Mouse (Mus musculus): Measurements from ENCODE around the gene Saa3. TPM values are rescaled to one million over a fixed set of nuclear protein-coding genes. Genes with fewer than 3 reads are reported as not detected.
A peak's percentile ranks its signal among the peaks of the same experiment; 100 is the strongest.

Saa3 gene
- polyA plus RNA-seq, 1 experiment from 2014 or later = 0.88 TPM

- WGBS = 75% methylated on average over 4 of the region's 4 CpGs
- Histone ChIP-seq H3K27me3 (replicated peaks) (no peaks in the 10 kb centered on the region), H3K4me3 (replicated peaks) (no peak within 1 kb of the TSS), H3K9me3 (no peaks in the 10 kb centered on the region), H3K9ac (no peak within 1 kb of the TSS), H3K4me2 (replicated peaks) (no peak within 1 kb of the TSS), H3K4me1 (replicated peaks) (no peaks in the 10 kb centered on the region), H3K36me3 (no peaks in the 10 kb centered on the region), H3K27ac (no peak within 1 kb of the TSS)
- no peak for ATAC-seq
Measured at GRCm38 (mm10) chr7:46732458-46732857, 17.0 kb upstream of the Saa3 start, which contains the start of gene Saa4. Gene Saa4, minus strand, starts transcription at chr7:46732603.

- Histone ChIP-seq H3K27ac (no peak overlapping the region), H3K4me2 (replicated peaks) (no peak overlapping the region), H3K9ac (no peak overlapping the region), H3K9me3 (no peaks in the 10 kb centered on the region), H3K4me3 (replicated peaks) (no peak overlapping the region), H3K27me3 (replicated peaks) (no peaks in the 10 kb centered on the region), H3K36me3 (no peaks in the 10 kb centered on the region), H3K4me1 (replicated peaks) (no peaks in the 10 kb centered on the region)
- 88% methylated on average over 1 of the region's 1 CpGs for WGBS
- ATAC-seq = no peak
Measured at GRCm38 (mm10) chr7:46727584-46727983, 12.1 kb upstream of the Saa3 start.

DNA sequence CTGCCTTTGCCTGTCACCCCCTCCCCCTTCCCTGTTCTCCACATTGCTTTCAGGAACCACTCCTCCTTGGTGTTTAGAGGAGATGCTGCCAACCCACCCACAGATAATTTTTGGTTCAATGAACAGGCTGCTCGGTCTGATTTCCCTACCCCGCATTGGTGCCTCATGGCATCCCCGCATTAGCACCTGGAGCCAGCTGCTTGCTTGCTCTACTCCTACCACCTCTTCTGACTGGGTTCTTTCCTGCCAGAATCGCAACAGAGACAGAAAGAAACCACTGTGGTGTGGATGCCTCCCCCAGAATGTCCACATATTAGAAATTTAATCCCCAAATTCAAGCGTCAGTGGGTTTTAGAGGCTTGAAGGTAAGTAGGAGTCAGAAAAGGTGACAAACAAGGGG lies 8.9 kb upstream of the Saa3 start:
- Histone ChIP-seq H3K4me2 (replicated peaks) (no peak overlapping the region), H3K9ac (no peak overlapping the region), H3K27me3 (replicated peaks) (no peaks in the 10 kb centered on the region), H3K27ac (no peak overlapping the region), H3K4me3 (replicated peaks) (no peak overlapping the region), H3K9me3 (no peaks in the 10 kb centered on the region), H3K36me3 (no peaks in the 10 kb centered on the region), H3K4me1 (replicated peaks) (no peaks in the 10 kb centered on the region)
- ATAC-seq = no peak
- WGBS = 83% methylated on average over 5 of the region's 5 CpGs

GRCm38 (mm10) chr7:46723849-46724248 lies 8.3 kb upstream of the Saa3 start:
- Histone ChIP-seq H3K36me3 (no peaks in the 10 kb centered on the region), H3K27ac (no peak overlapping the region)

GRCm38 (mm10) chr7:46723354-46723753 lies 7.9 kb upstream of the Saa3 start:
- 92% methylated on average over 6 of the region's 6 CpGs for WGBS
- Histone ChIP-seq H3K27me3 (replicated peaks) (no peaks in the 10 kb centered on the region), H3K27ac (no peak overlapping the region), H3K4me1 (replicated peaks) (no peaks in the 10 kb centered on the region), H3K9me3 (no peaks in the 10 kb centered on the region), H3K4me3 (replicated peaks) (no peak overlapping the region), H3K4me2 (replicated peaks) (no peak overlapping the region), H3K9ac (no peak overlapping the region), H3K36me3 (no peaks in the 10 kb centered on the region)
- ATAC-seq = peak; percentile 64; the same call in 1 of the 2 replicates

More at GRCm38 (mm10) chr7:46723849-46724248, 8.3 kb upstream of the Saa3 start:
- peak; percentile 81 for ATAC-seq
- WGBS = 68% methylated on average over 3 of the region's 3 CpGs
- Histone ChIP-seq H3K4me3 (replicated peaks) (no peak overlapping the region), H3K27me3 (replicated peaks) (no peaks in the 10 kb centered on the region), H3K4me1 (replicated peaks) (no peaks in the 10 kb centered on the region), H3K9ac (no peak overlapping the region), H3K9me3 (no peaks in the 10 kb centered on the region), H3K4me2 (replicated peaks) (no peak overlapping the region)

- no peaks in the 10 kb centered on the region for H3K27me3 ChIP-seq (replicated peaks)
- no peak overlapping the region for H3K9ac ChIP-seq
- H3K27ac ChIP-seq = no peak overlapping the region
- H3K4me3 ChIP-seq (replicated peaks) = no peak overlapping the region
- no peaks in the 10 kb centered on the region for H3K36me3 ChIP-seq
- no peaks in the 10 kb centered on the region for H3K9me3 ChIP-seq
- no peak for ATAC-seq
- H3K4me2 ChIP-seq (replicated peaks) = no peak overlapping the region
- H3K4me1 ChIP-seq (replicated peaks) = no peaks in the 10 kb centered on the region
- WGBS = 80% methylated on average over 9 of the region's 9 CpGs
Measured at GRCm38 (mm10) chr7:46720460-46720859, 5.0 kb upstream of the Saa3 start.

- no peak overlapping the region for H3K27ac ChIP-seq
- 55% methylated on average over 7 of the region's 7 CpGs for WGBS
- no peaks in the 10 kb centered on the region for H3K27me3 ChIP-seq (replicated peaks)
- no peaks in the 10 kb centered on the region for H3K9me3 ChIP-seq
- H3K36me3 ChIP-seq = no peaks in the 10 kb centered on the region
- ATAC-seq = peak; percentile 44
- no peak overlapping the region for H3K4me3 ChIP-seq (replicated peaks)
- no peak overlapping the region for H3K9ac ChIP-seq
- no peaks in the 10 kb centered on the region for H3K4me1 ChIP-seq (replicated peaks)
- no peak overlapping the region for H3K4me2 ChIP-seq (replicated peaks)
Measured at GRCm38 (mm10) chr7:46719526-46719925, 4.0 kb upstream of the Saa3 start.

DNA sequence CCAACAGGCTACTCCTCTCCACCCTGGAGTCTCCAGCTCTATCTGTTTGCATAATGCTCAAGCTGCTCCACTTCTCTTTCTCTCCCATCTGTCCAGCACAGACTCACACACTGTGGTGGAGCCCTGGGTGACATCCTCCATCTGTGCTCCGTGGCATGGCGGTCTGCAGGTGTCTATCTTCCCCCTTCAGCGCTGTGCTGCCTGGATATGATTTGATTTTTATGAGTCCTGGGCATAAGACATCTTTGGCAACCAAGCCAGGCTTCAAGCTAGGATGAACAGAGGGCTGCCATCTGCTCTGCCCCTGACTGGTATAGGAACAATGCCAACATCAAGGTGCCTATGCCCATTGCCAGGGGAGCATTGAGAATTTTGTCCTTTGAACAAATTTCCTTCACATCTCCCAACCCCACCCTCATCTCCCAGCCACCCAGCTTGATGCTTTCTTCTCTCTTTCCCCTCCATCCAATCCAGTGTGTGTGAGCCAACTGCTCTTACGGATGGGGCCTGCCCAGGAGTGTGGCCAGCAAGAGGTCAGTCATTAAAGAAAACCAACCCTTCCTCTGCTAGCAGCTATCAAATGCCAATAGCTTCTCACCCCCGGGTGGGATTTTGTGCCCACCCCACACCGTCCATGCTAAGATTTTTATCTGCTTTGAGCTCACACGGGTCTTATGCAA lies 3.2 kb upstream of the Saa3 start:
- H3K4me2 ChIP-seq (replicated peaks) = no peak overlapping the region
- no peaks in the 10 kb centered on the region for H3K27me3 ChIP-seq (replicated peaks)
- WGBS = 83% methylated on average over 7 of the region's 7 CpGs
- H3K9ac ChIP-seq = no peak overlapping the region
- no peak for ATAC-seq
- no peaks in the 10 kb centered on the region for H3K36me3 ChIP-seq
- H3K4me1 ChIP-seq (replicated peaks) = no peaks in the 10 kb centered on the region
- no peaks in the 10 kb centered on the region for H3K9me3 ChIP-seq
- H3K4me3 ChIP-seq (replicated peaks) = no peak overlapping the region
- H3K27ac ChIP-seq = no peak overlapping the region

- Histone ChIP-seq H3K9ac (no peak overlapping the region), H3K27me3 (replicated peaks) (no peaks in the 10 kb centered on the region), H3K4me2 (replicated peaks) (no peak overlapping the region), H3K4me1 (replicated peaks) (no peaks in the 10 kb centered on the region), H3K4me3 (replicated peaks) (no peak overlapping the region), H3K36me3 (no peaks in the 10 kb centered on the region), H3K9me3 (no peaks in the 10 kb centered on the region), H3K27ac (no peak overlapping the region)
- no peak for ATAC-seq
- 35% methylated on average over 5 of the region's 5 CpGs for WGBS
Measured at GRCm38 (mm10) chr7:46716897-46717296, 1.4 kb upstream of the Saa3 start.

DNA sequence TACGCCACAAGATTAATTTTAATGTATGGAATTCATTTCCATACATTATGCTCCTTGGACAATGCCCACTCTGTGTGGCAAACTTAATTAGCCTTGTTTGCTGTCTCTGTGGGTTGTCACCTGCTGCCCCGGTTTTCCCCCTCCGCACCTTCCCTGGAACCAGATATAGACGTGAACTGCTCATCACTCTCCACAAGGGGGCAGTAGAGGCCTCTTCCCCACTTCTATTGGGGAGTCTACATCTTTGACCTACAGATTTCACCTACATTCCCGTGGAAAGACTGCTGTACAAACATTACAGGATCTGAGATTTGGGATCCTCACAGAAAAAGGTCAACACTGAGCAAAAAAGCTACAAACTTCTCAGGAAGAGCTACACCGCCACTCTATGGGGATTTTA lies 982 bp downstream of the Saa3 start:
- Histone ChIP-seq H3K27me3 (replicated peaks) (no peaks in the 10 kb centered on the region), H3K9ac (no peak overlapping the region), H3K4me3 (replicated peaks) (no peak overlapping the region), H3K4me1 (replicated peaks) (0 out of 2 replicates have a peak, but pooled peaks cover 2% of the 10 kb centered on the region), H3K9me3 (no peaks in the 10 kb centered on the region), H3K36me3 (no peaks in the 10 kb centered on the region), H3K4me2 (replicated peaks) (no peak overlapping the region), H3K27ac (no peak overlapping the region)
- WGBS = 29% methylated on average over 6 of the region's 6 CpGs
- peak; percentile 34; the same call in 1 of the 2 replicates for ATAC-seq

DNA sequence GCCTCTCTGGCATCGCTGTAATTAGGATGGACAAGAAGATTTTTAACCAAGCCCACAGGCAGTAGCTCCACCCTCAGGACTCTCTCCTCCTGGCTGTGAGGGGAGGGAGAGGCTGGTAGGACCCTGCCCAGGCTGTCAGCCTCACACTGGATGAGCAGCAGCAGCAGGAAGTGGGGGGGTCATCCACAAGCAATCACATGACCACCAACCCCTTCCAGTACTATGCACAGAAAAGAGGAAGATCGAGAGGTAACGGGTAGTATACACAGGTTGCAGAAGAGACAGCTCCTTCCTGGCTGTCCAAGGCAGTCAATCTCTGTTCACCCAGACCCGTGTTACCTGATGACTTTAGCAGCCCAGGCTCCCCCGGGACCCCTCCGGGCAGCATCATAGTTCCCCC lies 3.2 kb downstream of the Saa3 start:
- no peak overlapping the region for H3K27ac ChIP-seq
- WGBS = 62% methylated on average over 6 of the region's 6 CpGs
- ATAC-seq = no peak

DNA sequence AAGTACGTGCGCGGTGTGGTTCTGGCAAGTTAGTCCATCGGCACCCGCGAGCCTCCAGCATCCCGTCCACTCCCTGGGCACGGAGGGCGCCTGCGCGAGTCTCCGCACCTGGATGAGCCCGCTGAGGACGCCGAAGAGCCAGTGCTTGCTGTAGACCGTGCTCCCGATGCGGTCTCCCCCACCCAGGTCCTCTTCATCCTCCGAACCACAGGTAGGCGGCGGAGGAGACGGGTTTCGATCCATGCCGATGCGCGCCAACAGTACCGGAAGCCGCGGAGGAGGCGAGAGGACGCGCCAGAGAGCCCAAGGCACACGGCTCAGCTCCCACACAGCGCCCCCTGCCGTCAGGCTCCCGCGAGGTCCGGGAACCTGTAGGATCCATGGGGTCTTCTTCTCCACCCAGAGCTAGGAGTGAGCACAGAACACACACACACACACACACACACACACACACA lies 5.1 kb downstream of the Saa3 start, which contains the start of gene Saal1:
Saal1 (minus strand) TSS at position 291 of the 455 bp plus-strand sequence.
- H3K27me3 ChIP-seq (replicated peaks) = no peaks in the 10 kb centered on the region
- peak within 1 kb of the TSS; percentile 88 for H3K27ac ChIP-seq
- H3K4me1 ChIP-seq (replicated peaks) = 0 out of 2 replicates have a peak, but pooled peaks cover 6% of the 10 kb centered on the region
- H3K36me3 ChIP-seq = peaks cover 3% of the 10 kb centered on the region
- H3K4me3 ChIP-seq (replicated peaks) = peak within 1 kb of the TSS; percentile 89
- under 1% methylated on average over 38 of the region's 38 CpGs for WGBS
- H3K4me2 ChIP-seq (replicated peaks) = peak within 1 kb of the TSS; percentile 50
- H3K9ac ChIP-seq = peak within 1 kb of the TSS; percentile 91
- H3K9me3 ChIP-seq = no peaks in the 10 kb centered on the region
- ATAC-seq = peak; percentile 96

More for the DNA sequence above, 3.2 kb downstream of the Saa3 start:
- Histone ChIP-seq H3K4me3 (replicated peaks) (no peak overlapping the region), H3K4me2 (replicated peaks) (no peak overlapping the region), H3K36me3 (no peaks in the 10 kb centered on the region; the same call in none of the 2 replicates), H3K4me1 (replicated peaks) (0 out of 2 replicates have a peak, but pooled peaks cover 6% of the 10 kb centered on the region), H3K9me3 (no peaks in the 10 kb centered on the region), H3K27me3 (replicated peaks) (no peaks in the 10 kb centered on the region), H3K9ac (no peak overlapping the region)

- Histone ChIP-seq H3K36me3 (peaks cover 51% of the 10 kb centered on the region), H3K27ac (no peak overlapping the region), H3K27me3 (replicated peaks) (no peaks in the 10 kb centered on the region), H3K9me3 (no peaks in the 10 kb centered on the region), H3K4me1 (replicated peaks) (no peaks in the 10 kb centered on the region), H3K9ac (no peak overlapping the region), H3K4me3 (replicated peaks) (no peak overlapping the region), H3K4me2 (replicated peaks) (no peak overlapping the region)
- ATAC-seq = no peak
- WGBS = 96% methylated on average over 6 of the region's 6 CpGs
Measured at GRCm38 (mm10) chr7:46700521-46701025, 14.9 kb downstream of the Saa3 start.

Data from intestine, embryonic 15.5 days (tissue).